Mouse (Mus musculus) midbrain, embryonic 11.5 days (tissue): ENCODE measurements at regions not wholly inside any gene's neighbourhood (a gene's known extent, or its start where the extent isn't known, plus 50 kb on each side); places are given as distances from the start of the nearest gene placed in this dataset.

Experiments
- ATAC-seq: fragments of 200-750 bp; cut with Nextera tagmentation; 2 replicates; pipeline ENCODE4 v1.8.0; 2017; ENCODE audit warnings: moderate TSS enrichment, moderate library complexity; ENCODE audit not compliant: low FRiP score
- DNase-seq: peaks from one replicate; pipeline ENCODE4 v3.0.0; 2015; ENCODE audit warnings: low spot score; ENCODE audit errors: missing footprints
- H3K27ac ChIP-seq: fragments of 300-500 bp; sonication (generic); 2 replicates; pipeline ENCODE4 v1.5.1; 2014; ENCODE audit warnings: low read depth, low read length
- H3K27me3 ChIP-seq: fragments of 300-500 bp; sonication (generic); 2 replicates; pipeline ENCODE4 v1.6.1; 2014; ENCODE audit warnings: mild to moderate bottlenecking, low read length, moderate library complexity, mixed read lengths; ENCODE audit not compliant: control insufficient read depth, insufficient read depth
- H3K36me3 ChIP-seq: fragments of 300-500 bp; sonication (generic); 2 replicates; pipeline ENCODE4 v1.6.1; 2014; ENCODE audit warnings: mild to moderate bottlenecking, low read length, moderate library complexity, mixed read lengths; ENCODE audit not compliant: control insufficient read depth, insufficient read depth
- H3K4me1 ChIP-seq: fragments of 300-500 bp; sonication (generic); 2 replicates; pipeline ENCODE4 v1.6.1; 2014; ENCODE audit warnings: low read length; ENCODE audit not compliant: control insufficient read depth, insufficient read depth
- H3K4me2 ChIP-seq: fragments of 300-500 bp; sonication (generic); 2 replicates; pipeline ENCODE4 v1.6.1; 2014; ENCODE audit warnings: mild to moderate bottlenecking, moderate library complexity
- H3K4me3 ChIP-seq: fragments of 300-500 bp; sonication (generic); 2 replicates; pipeline ENCODE4 v1.5.1; 2014; ENCODE audit warnings: low read depth, low read length
- H3K9ac ChIP-seq: fragments of 300-500 bp; sonication (generic); 2 replicates; pipeline ENCODE4 v1.6.1; 2014; ENCODE audit warnings: low read length
- H3K9me3 ChIP-seq: fragments of 300-500 bp; sonication (generic); 2 replicates; pipeline ENCODE4 v1.6.1; 2016; ENCODE audit warnings: low read length; ENCODE audit not compliant: control insufficient read depth
- WGBS: fragments of 180-500 bp; shearing (Covaris S2); extraction: QIAGEN DNeasy Blood & Tissue Kit; methylation state at CpG from one replicate; pipeline ENCODE4 v1.1.7; 2014; 5-methylcytosine and 5-hydroxymethylcytosine counted together

DNA sequence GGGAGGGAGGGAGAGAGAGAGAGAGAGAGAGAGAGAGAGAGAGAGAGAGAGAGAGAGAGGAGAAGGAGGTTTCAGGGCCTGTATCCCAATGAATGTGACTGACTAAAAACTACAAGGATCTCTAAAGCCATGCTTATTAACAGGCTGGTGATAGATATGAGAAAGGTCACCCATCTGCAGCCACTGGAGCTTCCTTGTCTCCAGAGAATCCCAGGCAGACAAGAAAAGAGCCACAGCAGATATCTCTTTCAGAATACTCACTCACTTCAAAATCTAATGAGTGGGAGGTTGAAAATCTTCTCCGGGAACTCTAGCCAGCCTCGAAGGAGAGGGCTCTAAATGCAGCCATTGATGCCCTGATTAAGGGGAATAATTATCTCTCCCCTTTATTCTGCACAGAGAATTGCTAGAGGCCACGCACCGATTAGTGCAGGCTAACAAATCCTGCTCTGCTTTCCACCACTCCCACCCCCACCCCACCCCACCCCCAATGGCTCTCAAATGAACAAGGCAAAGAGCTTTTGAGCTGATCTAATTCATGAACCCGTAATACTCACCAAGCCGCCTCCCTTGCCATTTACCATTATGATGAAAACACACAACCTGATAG lies 189.5 kb upstream of the Sox9 start:
- Histone ChIP-seq H3K4me2 (peak overlapping the region; percentile 4; the same call in 1 of the 2 replicates), H3K4me3 (no peak overlapping the region), H3K9me3 (peaks cover 4% of the 10 kb centered on the region), H3K4me1 (peaks cover 5% of the 10 kb centered on the region), H3K36me3 (no peaks in the 10 kb centered on the region), H3K27ac (peak overlapping the region; percentile 41), H3K27me3 (no peaks in the 10 kb centered on the region), H3K9ac (no peak overlapping the region)
- DNase-seq (no peak), ATAC-seq (peak; percentile 69)
- 18% methylated on average over 6 of the region's 6 CpGs for WGBS

DNA sequence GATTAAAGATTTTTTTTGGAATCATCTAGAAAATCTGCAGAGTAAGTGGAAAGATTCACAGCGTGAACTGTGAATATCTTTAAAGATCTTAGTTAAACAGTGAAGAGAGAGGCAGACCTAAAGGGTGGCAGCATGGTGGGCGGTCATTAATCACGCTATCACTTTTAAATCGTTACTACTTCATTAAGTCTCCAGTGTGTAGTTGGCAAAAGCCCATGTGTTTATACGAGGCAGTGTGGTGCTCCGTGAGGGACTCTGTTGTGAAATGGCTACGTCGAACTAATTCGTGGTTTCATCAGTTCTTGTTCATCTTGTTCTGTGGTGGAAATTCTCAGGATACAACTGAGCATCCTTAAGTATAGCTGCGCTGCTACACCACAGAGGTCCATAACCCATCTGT lies 188.2 kb upstream of the Sox9 start:
- Histone ChIP-seq H3K9me3 (peaks cover 4% of the 10 kb centered on the region), H3K27ac (no peak overlapping the region), H3K9ac (no peak overlapping the region), H3K4me1 (peaks cover 5% of the 10 kb centered on the region), H3K36me3 (no peaks in the 10 kb centered on the region), H3K27me3 (no peaks in the 10 kb centered on the region), H3K4me3 (no peak overlapping the region), H3K4me2 (no peak overlapping the region)
- ATAC-seq (no peak), DNase-seq (no peak)
- WGBS = 90% methylated on average over 10 of the region's 10 CpGs

- Histone ChIP-seq H3K27ac (no peak overlapping the region), H3K36me3 (no peaks in the 10 kb centered on the region), H3K9ac (no peak overlapping the region), H3K27me3 (no peaks in the 10 kb centered on the region), H3K4me3 (no peak overlapping the region), H3K9me3 (no peaks in the 10 kb centered on the region), H3K4me2 (no peak overlapping the region), H3K4me1 (no peaks in the 10 kb centered on the region)
- DNase-seq (no peak), ATAC-seq (no peak)
- 92% methylated on average over 1 of the region's 1 CpGs for WGBS
These were observed 174.7 kb upstream of the Sox9 start for GRCm38 (mm10) chr11:112607359-112607758.

DNA sequence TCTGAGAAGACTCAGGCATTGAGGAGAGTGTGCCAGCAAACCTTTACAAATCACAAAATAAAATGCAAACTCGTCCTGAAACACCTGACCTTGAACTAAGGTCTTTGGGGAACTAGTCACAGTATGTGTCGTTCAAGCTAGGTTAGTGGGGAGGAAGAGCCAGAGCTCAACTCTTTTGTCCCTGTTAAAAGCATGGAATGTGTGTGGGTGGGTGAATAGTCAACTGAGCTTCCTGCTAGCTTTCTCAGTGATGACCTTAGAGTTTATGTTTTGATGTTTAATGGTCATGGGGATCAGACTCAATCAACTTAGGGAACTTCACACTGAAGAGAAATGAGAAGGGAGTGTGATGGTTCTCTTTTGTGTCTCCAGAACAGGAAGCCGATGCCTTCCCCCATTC lies 172.7 kb upstream of the Sox9 start:
- no peak for DNase-seq
- H3K27ac ChIP-seq = no peak overlapping the region
- H3K4me2 ChIP-seq = no peak overlapping the region
- no peaks in the 10 kb centered on the region for H3K36me3 ChIP-seq
- no peak for ATAC-seq
- H3K4me3 ChIP-seq = no peak overlapping the region
- no peaks in the 10 kb centered on the region for H3K9me3 ChIP-seq
- 71% methylated on average over 3 of the region's 3 CpGs for WGBS
- no peaks in the 10 kb centered on the region for H3K27me3 ChIP-seq
- H3K9ac ChIP-seq = no peak overlapping the region
- no peaks in the 10 kb centered on the region for H3K4me1 ChIP-seq

- peaks cover 4% of the 10 kb centered on the region; the same call in 1 of the 2 replicates for H3K4me1 ChIP-seq
- DNase-seq (no peak), ATAC-seq (no peak)
- H3K27me3 ChIP-seq = no peaks in the 10 kb centered on the region
- no peaks in the 10 kb centered on the region for H3K36me3 ChIP-seq
- H3K27ac ChIP-seq = no peak overlapping the region
- H3K4me3 ChIP-seq = no peak overlapping the region
- H3K4me2 ChIP-seq = no peak overlapping the region
- no peaks in the 10 kb centered on the region for H3K9me3 ChIP-seq
- WGBS = 82% methylated on average over 11 of the region's 11 CpGs
- no peak overlapping the region for H3K9ac ChIP-seq
These were observed 171.0 kb upstream of the Sox9 start for GRCm38 (mm10) chr11:112611073-112611472.

GRCm38 (mm10) chr11:112615629-112616028 lies 166.4 kb upstream of the Sox9 start:
- Histone ChIP-seq H3K4me1 (peaks cover 6% of the 10 kb centered on the region; the same call in 1 of the 2 replicates), H3K4me2 (no peak overlapping the region), H3K36me3 (no peaks in the 10 kb centered on the region), H3K27me3 (no peaks in the 10 kb centered on the region), H3K4me3 (no peak overlapping the region), H3K9me3 (no peaks in the 10 kb centered on the region), H3K9ac (no peak overlapping the region), H3K27ac (no peak overlapping the region)
- ATAC-seq = no peak
- no peak for DNase-seq
- 84% methylated on average over 4 of the region's 4 CpGs for WGBS

DNA sequence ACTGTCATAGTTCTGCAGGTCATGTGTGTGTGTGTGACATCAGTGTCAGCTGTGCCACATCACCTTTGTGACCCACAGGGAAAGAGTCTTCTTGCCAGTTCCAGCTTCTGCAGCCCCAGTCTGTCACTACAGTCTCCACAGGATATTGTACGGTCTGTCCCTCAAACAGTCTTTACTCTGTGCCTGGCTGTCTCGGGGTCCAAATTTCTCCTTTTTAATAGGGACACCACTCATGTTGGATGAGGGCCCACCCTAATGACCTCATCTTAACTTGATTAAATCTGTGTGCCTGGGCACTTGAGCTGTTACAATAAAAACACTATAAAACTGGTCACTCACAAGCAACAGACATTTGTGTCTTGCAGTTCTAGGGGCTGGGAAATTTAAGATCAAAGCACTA lies 165.1 kb upstream of the Sox9 start:
- DNase-seq (no peak), ATAC-seq (no peak)
- Histone ChIP-seq H3K27ac (no peak overlapping the region), H3K4me3 (no peak overlapping the region), H3K4me2 (no peak overlapping the region), H3K9me3 (no peaks in the 10 kb centered on the region), H3K4me1 (peaks cover 11% of the 10 kb centered on the region), H3K36me3 (no peaks in the 10 kb centered on the region), H3K27me3 (no peaks in the 10 kb centered on the region), H3K9ac (no peak overlapping the region)
- 79% methylated on average over 2 of the region's 2 CpGs for WGBS

- ATAC-seq (peak; percentile 57), DNase-seq (no peak)
- Histone ChIP-seq H3K27ac (no peak overlapping the region), H3K36me3 (no peaks in the 10 kb centered on the region), H3K9me3 (no peaks in the 10 kb centered on the region), H3K9ac (peak overlapping the region; percentile 51), H3K4me3 (no peak overlapping the region), H3K4me2 (peak overlapping the region; percentile 27), H3K27me3 (no peaks in the 10 kb centered on the region), H3K4me1 (peaks cover 9% of the 10 kb centered on the region)
- 21% methylated on average over 12 of the region's 12 CpGs for whole genome bisulfite sequencing
These were observed 161.1 kb upstream of the Sox9 start for GRCm38 (mm10) chr11:112620916-112621315.

- Histone ChIP-seq H3K36me3 (no peaks in the 10 kb centered on the region), H3K27ac (no peak overlapping the region), H3K9me3 (no peaks in the 10 kb centered on the region), H3K4me3 (no peak overlapping the region), H3K4me2 (peak overlapping the region; percentile 27; the same call in 1 of the 2 replicates), H3K4me1 (peaks cover 7% of the 10 kb centered on the region), H3K9ac (peak overlapping the region; percentile 51), H3K27me3 (no peaks in the 10 kb centered on the region)
- DNase-seq (no peak), ATAC-seq (no peak; the same call in 1 of the 2 replicates)
- 77% methylated on average over 9 of the region's 9 CpGs for WGBS
These were observed 160.5 kb upstream of the Sox9 start for GRCm38 (mm10) chr11:112621385-112622120.
